In the genomic region with DNA sequence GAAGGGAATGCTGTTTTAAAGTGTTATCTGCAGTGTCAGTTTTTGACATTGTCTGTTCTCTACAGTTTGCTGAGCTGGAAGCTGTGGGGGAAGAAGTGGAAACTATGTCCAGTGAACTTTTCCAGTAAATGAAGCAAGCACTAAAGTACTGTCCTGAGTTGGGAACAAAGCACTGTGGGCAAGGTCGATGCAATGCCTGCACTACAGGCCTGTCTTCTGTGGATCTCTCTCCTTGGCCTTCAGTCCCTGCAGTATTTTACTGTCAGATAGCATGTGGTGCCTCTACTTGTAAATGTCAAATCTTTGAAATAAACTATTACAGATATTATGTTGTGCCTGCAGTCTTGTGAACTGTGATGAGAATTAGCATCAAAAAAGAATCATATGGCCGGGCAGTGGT, we compare ENCODE assay signal across 17 mouse cellular contexts. TPM values are rescaled to one million over a fixed set of nuclear protein-coding genes. Genes with fewer than 3 reads are reported as not detected.
"Had no signal": no experiment of that assay in that cellular context is flagged by ENCODE, and none has a peak within 500 bp of the region (broad histone marks: within the 10 kb centered on the region; RNA-seq: fewer than 3 reads in every experiment).

No protein-coding gene starts in this region.

- H3K27me3 ChIP-seq: limb, embryonic 12.5 days; limb, embryonic 15.5 days; liver, embryonic 15.5 days had no signal

- DNase-seq: kidney, adult 2 months; kidney, postnatal 36 days; left cerebral cortex, postnatal 4 days; lung, adult 2 months; lung, postnatal 14 days; lung, postnatal 4 days; midbrain, embryonic 14.5 days; thymus, adult 18-20 months; thymus, postnatal 36 days had no signal

- H3K27ac ChIP-seq: kidney, postnatal 0 days; limb, embryonic 12.5 days; limb, embryonic 15.5 days had no signal

- H3K4me1 ChIP-seq: limb, embryonic 12.5 days; limb, embryonic 15.5 days had no signal

- H3K4me2 ChIP-seq: limb, embryonic 12.5 days; limb, embryonic 15.5 days; liver, embryonic 15.5 days; midbrain, embryonic 11.5 days had no signal

- H3K9me3 ChIP-seq: limb, embryonic 12.5 days; limb, embryonic 15.5 days; liver, embryonic 15.5 days had no signal

- H3K9ac ChIP-seq: limb, embryonic 12.5 days; limb, embryonic 15.5 days; liver, embryonic 15.5 days had no signal

- H3K4me3 ChIP-seq: limb, embryonic 12.5 days; limb, embryonic 15.5 days; liver, embryonic 15.5 days had no signal

RNA-seq across cellular contexts. Expression of a gene that starts 55.3 kb away (rescaled TPM):
- total RNA-seq: megakaryocyte progenitor cell, adult 5-6 weeks; midbrain, postnatal 0 days had no signal
- polyA plus RNA-seq: limb, embryonic 12.5 days; liver, embryonic 15.5 days; midbrain, embryonic 11.5 days; midbrain, postnatal 0 days; neural tube, embryonic 11.5 days had no signal
